Mouse (Mus musculus): Measurements from ENCODE around the gene Itgam.
"Not testable (repeated sequence)": the region's sequence is repeated elsewhere in the genome, so short reads cannot be mapped to it uniquely, and the experiment has no call there.

Gene Itgam

GRCm38 (mm10) chr7:128062456-128062855, at the start of gene Itgam, which contains the start of gene Gm49368:
Gene Itgam (plus strand): TSS chr7:128062640.
Gene Gm49368 (plus strand): TSS chr7:128062683.
- DNase-seq (ENCODE audit: low spot score in 2 of 2): no peak

GRCm38 (mm10) chr7:128013116-128013515, 49.3 kb upstream of the Itgam start:
- no peak for DNase-seq (ENCODE audit: low spot score in 2 of 2)

GRCm38 (mm10) chr7:128016134-128016533, 46.3 kb upstream of the Itgam start:
- not testable (repeated sequence) for DNase-seq (ENCODE audit: low spot score in 2 of 2)

- no peak for DNase-seq (ENCODE audit: low spot score in 2 of 2)
Observed at GRCm38 (mm10) chr7:128016650-128017049, 45.8 kb upstream of the Itgam start.

- DNase-seq (ENCODE audit: low spot score in 2 of 2): no peak
Observed at GRCm38 (mm10) chr7:128018275-128018674, 44.2 kb upstream of the Itgam start.

GRCm38 (mm10) chr7:128019187-128019586, 43.3 kb upstream of the Itgam start:
- DNase-seq (ENCODE audit: low spot score in 2 of 2): no peak

GRCm38 (mm10) chr7:128022974-128023373, 39.5 kb upstream of the Itgam start:
- DNase-seq (ENCODE audit: low spot score in 2 of 2): no peak

- no peak for DNase-seq (ENCODE audit: low spot score in 2 of 2)
Observed at GRCm38 (mm10) chr7:128023565-128023964, 38.9 kb upstream of the Itgam start.

GRCm38 (mm10) chr7:128024364-128024763, 38.1 kb upstream of the Itgam start:
- no peak for DNase-seq (ENCODE audit: low spot score in 2 of 2)

- no peak for DNase-seq (ENCODE audit: low spot score in 2 of 2)
Observed at GRCm38 (mm10) chr7:128024932-128025331, 37.5 kb upstream of the Itgam start.

GRCm38 (mm10) chr7:128025381-128025780, 37.1 kb upstream of the Itgam start:
- DNase-seq (ENCODE audit: low spot score in 2 of 2): no peak

GRCm38 (mm10) chr7:128031403-128031976, 30.9 kb upstream of the Itgam start:
- DNase-seq (ENCODE audit: low spot score in 2 of 2): peak in 1 of 2 experiments; percentile 57

- no peak for DNase-seq (ENCODE audit: low spot score in 2 of 2)
Observed at GRCm38 (mm10) chr7:128032290-128032988, 30.0 kb upstream of the Itgam start.

GRCm38 (mm10) chr7:128032989-128033293, 29.5 kb upstream of the Itgam start:
- DNase-seq (ENCODE audit: low spot score in 2 of 2): no peak

- DNase-seq (ENCODE audit: low spot score in 2 of 2): no peak
Observed at GRCm38 (mm10) chr7:128033616-128034015, 28.8 kb upstream of the Itgam start.

- DNase-seq (ENCODE audit: low spot score in 2 of 2): not testable (repeated sequence)
Observed at GRCm38 (mm10) chr7:128042161-128042820, 20.1 kb upstream of the Itgam start.

GRCm38 (mm10) chr7:128044142-128044785, 18.2 kb upstream of the Itgam start:
- no peak for DNase-seq (ENCODE audit: low spot score in 2 of 2)

GRCm38 (mm10) chr7:128045640-128046039, 16.8 kb upstream of the Itgam start:
- DNase-seq (ENCODE audit: low spot score in 2 of 2): no peak

GRCm38 (mm10) chr7:128048819-128049218, 13.6 kb upstream of the Itgam start:
- no peak for DNase-seq (ENCODE audit: low spot score in 2 of 2)

GRCm38 (mm10) chr7:128049254-128049653, 13.2 kb upstream of the Itgam start:
- DNase-seq (ENCODE audit: low spot score in 2 of 2): no peak

GRCm38 (mm10) chr7:128050739-128051138, 11.7 kb upstream of the Itgam start:
- no peak for DNase-seq (ENCODE audit: low spot score in 2 of 2)

GRCm38 (mm10) chr7:128053061-128053460, 9.4 kb upstream of the Itgam start:
- peak in 1 of 2 experiments; percentile 27 for DNase-seq (ENCODE audit: low spot score in 2 of 2)

All from right cerebral cortex, postnatal 10 days (tissue).